Mouse (Mus musculus): ENCODE data around the gene Hsf4. TPM values are rescaled to one million over a fixed set of nuclear protein-coding genes. Genes with fewer than 3 reads are reported as not detected.

Gene Hsf4
- polyA plus RNA-seq, 1 experiment from 2014 or later = 0.40 TPM

- Histone ChIP-seq H3K27me3 (ENCODE audit: control insufficient read depth, insufficient read depth, low read depth, low read length) (peaks cover 50% of the 10 kb centered on the region), H3K4me2 (ENCODE audit: low read length) (no peak overlapping the region), H3K27ac (ENCODE audit: low read length) (no peak overlapping the region), H3K9me3 (replicated peaks; ENCODE audit: control insufficient read depth, low read length, poor library complexity, severe bottlenecking) (no peaks in the 10 kb centered on the region), H3K4me1 (ENCODE audit: control insufficient read depth, insufficient read depth, low read length) (peaks cover 15% of the 10 kb centered on the region), H3K36me3 (ENCODE audit: control insufficient read depth, insufficient read depth, low read length) (no peaks in the 10 kb centered on the region), H3K9ac (ENCODE audit: low read depth, low read length) (no peak overlapping the region), H3K4me3 (ENCODE audit: low read depth, low read length) (no peak overlapping the region)
- WGBS = 67% methylated on average over 7 of the region's 7 CpGs
- ATAC-seq = no peak
Measured at GRCm38 (mm10) chr8:105257318-105258114, 12.1 kb upstream of the Hsf4 start.

- Histone ChIP-seq H3K27ac (ENCODE audit: low read length) (no peak overlapping the region), H3K4me2 (ENCODE audit: low read length) (peak overlapping the region; percentile 68), H3K9me3 (replicated peaks; ENCODE audit: control insufficient read depth, low read length, poor library complexity, severe bottlenecking) (no peaks in the 10 kb centered on the region), H3K9ac (ENCODE audit: low read depth, low read length) (peak overlapping the region; percentile 47), H3K27me3 (ENCODE audit: control insufficient read depth, insufficient read depth, low read depth, low read length) (peaks cover 59% of the 10 kb centered on the region), H3K36me3 (ENCODE audit: control insufficient read depth, insufficient read depth, low read length) (no peaks in the 10 kb centered on the region), H3K4me1 (ENCODE audit: control insufficient read depth, insufficient read depth, low read length) (peaks cover 11% of the 10 kb centered on the region), H3K4me3 (ENCODE audit: low read depth, low read length) (peak overlapping the region; percentile 36)
- WGBS = 2% methylated on average over 55 of the region's 55 CpGs
- peak; percentile 21 for ATAC-seq
Measured at GRCm38 (mm10) chr8:105258911-105259720, 10.5 kb upstream of the Hsf4 start.

GRCm38 (mm10) chr8:105259721-105260320, 9.8 kb upstream of the Hsf4 start:
- WGBS = 4% methylated on average over 30 of the region's 30 CpGs
- H3K27me3 ChIP-seq (ENCODE audit: control insufficient read depth, insufficient read depth, low read depth, low read length) = peaks cover 66% of the 10 kb centered on the region

GRCm38 (mm10) chr8:105260371-105261099, 9.1 kb upstream of the Hsf4 start:
- no peak overlapping the region for H3K4me2 ChIP-seq (ENCODE audit: low read length)
- no peaks in the 10 kb centered on the region for H3K36me3 ChIP-seq (ENCODE audit: control insufficient read depth, insufficient read depth, low read length)
- H3K4me3 ChIP-seq (ENCODE audit: low read depth, low read length) = no peak overlapping the region
- no peak for ATAC-seq
- H3K9ac ChIP-seq (ENCODE audit: low read depth, low read length) = no peak overlapping the region
- H3K27ac ChIP-seq (ENCODE audit: low read length) = no peak overlapping the region
- 64% methylated on average over 7 of the region's 7 CpGs for WGBS
- H3K4me1 ChIP-seq (ENCODE audit: control insufficient read depth, insufficient read depth, low read length) = peaks cover 8% of the 10 kb centered on the region; the same call in 1 of the 2 replicates
- no peaks in the 10 kb centered on the region for H3K9me3 ChIP-seq (replicated peaks; ENCODE audit: control insufficient read depth, low read length, poor library complexity, severe bottlenecking)
- peaks cover 73% of the 10 kb centered on the region for H3K27me3 ChIP-seq (ENCODE audit: control insufficient read depth, insufficient read depth, low read depth, low read length)

More at GRCm38 (mm10) chr8:105259721-105260320, 9.8 kb upstream of the Hsf4 start:
- peak; percentile 54 for ATAC-seq
- H3K9ac ChIP-seq (ENCODE audit: low read depth, low read length) = peak overlapping the region; percentile 47; the same call in 1 of the 2 replicates
- no peaks in the 10 kb centered on the region for H3K9me3 ChIP-seq (replicated peaks; ENCODE audit: control insufficient read depth, low read length, poor library complexity, severe bottlenecking)
- peak overlapping the region; percentile 36 for H3K4me3 ChIP-seq (ENCODE audit: low read depth, low read length)
- H3K4me1 ChIP-seq (ENCODE audit: control insufficient read depth, insufficient read depth, low read length) = peaks cover 9% of the 10 kb centered on the region
- no peaks in the 10 kb centered on the region for H3K36me3 ChIP-seq (ENCODE audit: control insufficient read depth, insufficient read depth, low read length)
- peak overlapping the region; percentile 68 for H3K4me2 ChIP-seq (ENCODE audit: low read length)
- H3K27ac ChIP-seq (ENCODE audit: low read length) = no peak overlapping the region

GRCm38 (mm10) chr8:105261326-105261980, 8.1 kb upstream of the Hsf4 start:
- Histone ChIP-seq H3K4me3 (ENCODE audit: low read depth, low read length) (no peak overlapping the region), H3K4me1 (ENCODE audit: control insufficient read depth, insufficient read depth, low read length) (peaks cover 8% of the 10 kb centered on the region; the same call in 1 of the 2 replicates), H3K36me3 (ENCODE audit: control insufficient read depth, insufficient read depth, low read length) (no peaks in the 10 kb centered on the region), H3K4me2 (ENCODE audit: low read length) (no peak overlapping the region), H3K9me3 (replicated peaks; ENCODE audit: control insufficient read depth, low read length, poor library complexity, severe bottlenecking) (no peaks in the 10 kb centered on the region), H3K27me3 (ENCODE audit: control insufficient read depth, insufficient read depth, low read depth, low read length) (peaks cover 73% of the 10 kb centered on the region), H3K9ac (ENCODE audit: low read depth, low read length) (no peak overlapping the region), H3K27ac (ENCODE audit: low read length) (no peak overlapping the region)
- ATAC-seq = no peak
- WGBS = 88% methylated on average over 12 of the region's 12 CpGs

DNA sequence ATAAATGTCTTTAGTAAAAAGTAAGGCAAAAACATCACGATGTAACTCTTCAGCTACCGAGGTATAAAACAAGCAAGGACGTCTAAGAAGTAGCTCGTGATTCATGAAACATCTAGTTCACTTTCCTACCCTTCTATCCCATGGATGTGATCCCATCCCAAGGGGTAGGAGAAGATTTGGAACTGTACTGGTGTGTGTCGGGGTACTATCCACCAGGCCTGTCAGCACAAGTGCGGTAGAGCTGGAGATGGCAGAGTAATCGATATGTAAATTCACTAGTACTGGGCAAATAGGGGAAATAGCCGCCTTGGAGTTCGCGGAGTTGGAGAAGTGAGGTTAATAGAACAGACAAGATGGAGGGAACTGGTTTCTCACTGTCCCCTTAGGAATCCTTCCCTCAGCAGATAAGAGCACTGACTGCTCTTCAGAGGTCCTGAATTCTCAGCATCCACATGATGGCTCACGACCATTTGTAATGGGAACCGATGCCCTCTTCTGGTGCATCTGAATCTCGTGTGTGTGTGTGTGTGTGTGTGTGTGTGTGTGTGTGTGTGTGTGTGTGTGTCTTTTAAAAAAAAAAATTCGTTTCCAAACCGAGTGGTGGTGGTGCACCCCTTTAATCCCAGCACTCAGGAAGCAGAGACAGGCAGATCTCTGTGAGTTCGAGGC, 6.2 kb upstream of the Hsf4 start:
- Histone ChIP-seq H3K4me2 (ENCODE audit: low read length) (no peak overlapping the region; the same call in 1 of the 2 replicates), H3K36me3 (ENCODE audit: control insufficient read depth, insufficient read depth, low read length) (no peaks in the 10 kb centered on the region), H3K27ac (ENCODE audit: low read length) (no peak overlapping the region), H3K27me3 (ENCODE audit: control insufficient read depth, insufficient read depth, low read depth, low read length) (peaks cover 75% of the 10 kb centered on the region), H3K9me3 (replicated peaks; ENCODE audit: control insufficient read depth, low read length, poor library complexity, severe bottlenecking) (no peaks in the 10 kb centered on the region), H3K9ac (ENCODE audit: low read depth, low read length) (no peak overlapping the region), H3K4me1 (ENCODE audit: control insufficient read depth, insufficient read depth, low read length) (peaks cover 13% of the 10 kb centered on the region; the same call in 1 of the 2 replicates), H3K4me3 (ENCODE audit: low read depth, low read length) (no peak overlapping the region; the same call in 1 of the 2 replicates)
- WGBS = 39% methylated on average over 16 of the region's 16 CpGs
- no peak for ATAC-seq

- peaks cover 70% of the 10 kb centered on the region for H3K27me3 ChIP-seq (ENCODE audit: control insufficient read depth, insufficient read depth, low read depth, low read length)
- peak within 1 kb of the TSS; percentile 63 for H3K4me3 ChIP-seq (ENCODE audit: low read depth, low read length)
- H3K27ac ChIP-seq (ENCODE audit: low read length) = no peak within 1 kb of the TSS
- peaks cover 12% of the 10 kb centered on the region; the same call in 1 of the 2 replicates for H3K4me1 ChIP-seq (ENCODE audit: control insufficient read depth, insufficient read depth, low read length)
- WGBS = 1% methylated on average over 54 of the region's 54 CpGs
- ATAC-seq = no peak
- H3K9ac ChIP-seq (ENCODE audit: low read depth, low read length) = peak within 1 kb of the TSS; percentile 74
- H3K36me3 ChIP-seq (ENCODE audit: control insufficient read depth, insufficient read depth, low read length) = no peaks in the 10 kb centered on the region
- H3K9me3 ChIP-seq (replicated peaks; ENCODE audit: control insufficient read depth, low read length, poor library complexity, severe bottlenecking) = no peaks in the 10 kb centered on the region
- peak within 1 kb of the TSS; percentile 82 for H3K4me2 ChIP-seq (ENCODE audit: low read length)
Measured at GRCm38 (mm10) chr8:105264024-105264982, 5.3 kb upstream of the Hsf4 start, which contains the start of the genes Tradd and Fbxl8. Gene Tradd (minus strand): TSS chr8:105264609. Gene Fbxl8 (plus strand): TSS chr8:105264648.

All from midbrain, embryonic 16.5 days (tissue).